Mouse (Mus musculus) c-Kit-positive CD71-positive TER-119-negative erythroid progenitor cells, embryonic 14.5 days (primary cell): ENCODE measurements around the gene 1700029J07Rik.

Experiments
- DNase-seq: peaks from one replicate; pipeline ENCODE4 v3.0.0-alpha.2; 2013; ENCODE audit warnings: low read depth

Gene 1700029J07Rik

GRCm38 (mm10) chr8:45950622-45951021 is 24.4 kb downstream of the 1700029J07Rik start:
- DNase-seq, result no peak

- DNase-seq, result no peak
Measured at GRCm38 (mm10) chr8:45946283-45946682, 28.8 kb downstream of the 1700029J07Rik start.

GRCm38 (mm10) chr8:45936986-45937385 is 38.1 kb downstream of the 1700029J07Rik start:
- DNase-seq, result no peak

- DNase-seq, result peak; percentile 65
Measured at GRCm38 (mm10) chr8:45934582-45935014, 40.5 kb downstream of the 1700029J07Rik start, which contains the start of gene Ccdc110. TSS of gene Ccdc110 (plus strand) at chr8:45934619.

GRCm38 (mm10) chr8:45922116-45922515 is 52.9 kb downstream of the 1700029J07Rik start:
- DNase-seq, result no peak

- no peak for DNase-seq
Measured at GRCm38 (mm10) chr8:45920392-45920791, 54.7 kb downstream of the 1700029J07Rik start.

GRCm38 (mm10) chr8:45918891-45919290 is 56.2 kb downstream of the 1700029J07Rik start:
- no peak for DNase-seq

- no peak for DNase-seq
Measured at GRCm38 (mm10) chr8:45917040-45917679, 57.9 kb downstream of the 1700029J07Rik start.

GRCm38 (mm10) chr8:45916496-45916895 is 58.6 kb downstream of the 1700029J07Rik start:
- DNase-seq, result no peak

- no peak for DNase-seq
Measured at GRCm38 (mm10) chr8:45913707-45914106, 61.3 kb downstream of the 1700029J07Rik start.

GRCm38 (mm10) chr8:45906251-45906619 is 68.8 kb downstream of the 1700029J07Rik start:
- DNase-seq, result no peak

- no peak for DNase-seq
Measured at GRCm38 (mm10) chr8:45905591-45906250, 69.3 kb downstream of the 1700029J07Rik start.

- DNase-seq, result no peak
Measured at GRCm38 (mm10) chr8:45903659-45904058, 71.4 kb downstream of the 1700029J07Rik start.
